Mouse (Mus musculus) E14TG2a.4 (cell line): ENCODE measurements around the gene Rasgef1b.

Source experiments
- CTCF ChIP-seq: conservative IDR thresholded peaks from 2 replicates; pipeline ENCODE4 v1.5.1; 2014; ENCODE audit warnings: low read length
- POU5F1 ChIP-seq: IDR thresholded peaks from 2 replicates; pipeline ENCODE4 v1.6.1; 2014; ENCODE audit warnings: low read length, borderline replicate concordance

DNA sequence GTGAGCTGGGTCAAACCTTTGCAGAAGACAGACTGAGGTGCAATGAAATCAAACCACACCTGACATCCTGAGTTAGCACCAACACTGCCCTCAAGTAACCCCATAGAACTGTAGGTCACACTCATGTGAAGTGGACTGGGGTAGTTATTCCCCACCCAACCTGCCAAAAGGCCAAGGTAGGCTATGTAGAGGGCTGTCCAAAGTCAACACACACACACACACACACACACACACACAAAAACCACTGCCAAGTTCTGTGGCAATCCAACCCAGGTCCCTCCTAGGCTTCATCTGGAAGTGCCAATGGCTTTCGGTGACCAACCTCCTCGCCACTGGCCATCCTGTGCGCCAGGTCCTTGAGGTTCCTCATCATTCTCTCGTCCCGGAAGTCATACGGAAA is 488.4 kb downstream of the Rasgef1b start:
- TF ChIP-seq POU5F1 (no peak), CTCF (no peak)
